Mouse (Mus musculus): ENCODE measurements around the gene Itpr3.

The Itpr3 gene

DNA sequence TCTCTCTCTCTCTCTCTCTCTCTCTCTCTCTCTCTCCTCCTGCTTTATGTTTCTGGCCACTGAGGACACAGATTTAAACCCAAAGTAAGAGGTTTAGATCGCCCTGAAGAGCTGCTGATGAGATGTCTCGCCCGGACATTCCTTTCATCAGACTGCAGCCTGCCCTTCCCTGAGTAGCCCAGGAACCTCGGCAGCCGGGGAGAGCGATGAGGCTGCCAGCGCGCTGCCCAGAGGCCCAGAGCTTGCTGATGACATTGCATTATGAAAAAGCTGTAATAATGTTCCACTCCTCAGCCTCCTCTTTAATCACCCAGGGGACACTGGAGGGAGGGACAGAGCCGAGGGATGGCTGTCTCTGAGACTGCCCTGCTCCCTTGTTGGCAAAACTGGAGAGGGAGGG is 83.2 kb downstream of the Itpr3 start:
- 76% methylated on average over 9 of the region's 9 CpGs for WGBS

GRCm38 (mm10) chr17:27141971-27142450 is 84.9 kb downstream of the Itpr3 start:
- 37% methylated on average over 10 of the region's 10 CpGs for WGBS

DNA sequence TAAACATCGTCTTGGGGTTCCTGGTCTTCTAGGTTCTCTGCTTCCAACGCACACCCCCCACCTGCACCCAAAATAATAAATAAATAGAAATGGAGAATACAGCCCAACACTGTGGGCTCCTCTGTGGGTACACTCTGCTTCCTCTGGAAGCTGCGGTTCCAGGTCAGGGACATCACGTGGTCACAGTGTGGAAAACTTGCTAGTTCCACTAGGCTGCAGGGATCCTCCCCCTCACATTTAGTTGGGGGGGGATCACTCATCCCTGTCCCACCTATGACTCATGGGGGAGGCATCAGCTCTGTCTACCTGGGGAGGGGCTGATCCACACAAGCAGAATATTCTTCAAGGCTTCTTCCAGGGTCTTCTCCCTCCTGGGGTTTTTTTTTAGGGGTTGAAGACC is 87.0 kb downstream of the Itpr3 start:
- WGBS, result 68% methylated on average over 4 of the region's 4 CpGs

DNA sequence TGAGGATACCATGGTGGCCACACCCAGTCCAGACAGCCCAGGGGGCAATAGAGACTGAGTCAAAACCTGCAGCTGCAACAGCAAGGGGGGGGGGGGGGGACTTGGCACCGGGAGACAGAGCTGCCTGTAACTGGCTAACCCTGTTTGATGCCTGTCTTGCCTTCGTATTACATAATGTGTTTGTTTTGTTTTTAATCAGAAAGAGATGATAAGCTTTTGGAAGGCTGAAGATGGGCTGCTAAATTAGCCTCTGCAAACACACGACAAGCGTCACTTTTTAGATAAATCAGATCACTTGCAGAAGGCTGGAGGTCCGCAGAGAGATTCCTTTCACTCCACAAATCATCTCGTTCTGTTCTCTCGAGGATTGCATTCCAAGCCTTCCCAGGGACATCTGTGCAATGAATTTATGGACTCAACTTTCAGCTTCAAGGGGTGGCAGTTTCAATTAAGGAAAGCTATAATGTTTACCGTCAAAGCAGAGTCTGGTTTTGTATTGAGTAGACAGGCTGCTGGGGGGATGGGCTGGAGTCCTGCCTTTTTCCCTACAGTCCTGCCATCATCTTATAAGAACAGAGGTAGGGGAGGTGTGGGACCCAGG is 89.3 kb downstream of the Itpr3 start:
- WGBS, result 27% methylated on average over 8 of the region's 8 CpGs

DNA sequence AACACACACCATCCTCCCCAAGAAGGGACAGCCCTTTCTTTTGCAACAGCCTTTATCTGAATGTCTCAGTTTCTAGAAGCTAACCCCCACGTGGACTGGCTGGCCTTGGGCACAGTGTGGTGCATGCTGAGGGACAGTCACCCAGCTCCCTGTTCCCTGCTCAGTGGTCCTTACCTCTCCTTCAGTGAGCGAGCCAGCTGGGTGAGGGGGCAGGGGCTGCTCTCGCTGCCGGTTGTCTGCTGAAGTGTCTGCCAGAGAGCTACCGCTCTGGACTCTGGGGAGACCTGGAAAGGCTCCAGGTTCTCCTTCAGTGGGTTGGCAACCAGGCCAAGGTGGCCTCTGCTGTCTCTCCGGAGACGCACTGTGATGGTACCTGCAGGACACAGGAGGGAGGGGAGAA is 93.8 kb downstream of the Itpr3 start:
- WGBS, result 47% methylated on average over 7 of the region's 7 CpGs

DNA sequence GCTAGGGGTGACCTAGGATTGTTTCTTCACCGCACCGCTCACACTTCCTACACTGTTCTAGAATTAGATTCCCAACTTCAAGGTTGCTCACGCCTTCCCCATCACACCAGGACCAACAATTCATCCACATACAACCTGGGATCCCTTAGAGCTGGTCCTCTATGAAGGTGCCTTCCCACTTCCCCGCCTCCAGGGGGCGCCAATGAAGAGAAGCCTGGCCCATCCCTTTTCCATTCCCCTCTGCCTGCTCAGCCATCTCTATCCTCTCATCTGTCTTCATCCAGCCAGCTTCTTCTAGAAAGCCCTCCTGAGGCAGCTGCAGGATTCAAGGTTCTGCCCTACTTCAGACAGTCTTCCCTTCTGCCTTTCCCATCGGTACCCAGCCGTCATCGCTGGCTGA is 94.3 kb downstream of the Itpr3 start:
- 69% methylated on average over 8 of the region's 8 CpGs for whole genome bisulfite sequencing

GRCm38 (mm10) chr17:27152976-27153723 is 96.0 kb downstream of the Itpr3 start:
- WGBS, result 69% methylated on average over 8 of the region's 8 CpGs

DNA sequence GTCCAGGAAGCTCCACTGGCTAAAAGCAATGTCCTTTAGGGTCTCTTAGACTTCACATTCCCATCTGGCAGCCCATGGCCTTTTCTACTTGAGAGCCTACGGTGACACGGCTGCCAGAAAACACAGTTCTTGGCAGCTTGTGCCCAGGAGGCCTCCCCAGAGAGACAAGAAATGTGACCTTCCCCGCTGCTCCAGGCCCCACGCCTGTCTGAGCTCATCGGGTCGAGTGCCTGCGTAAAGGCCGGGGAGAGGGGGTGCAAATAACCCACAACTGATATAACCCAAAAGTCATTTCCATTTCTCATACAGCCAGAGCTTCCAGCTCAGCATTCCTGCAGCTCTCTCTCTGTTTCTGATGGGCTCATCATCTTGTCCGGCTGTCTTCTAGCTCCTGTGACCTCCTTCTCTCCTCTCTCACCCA is 96.7 kb downstream of the Itpr3 start:
- 74% methylated on average over 9 of the region's 9 CpGs for WGBS

GRCm38 (mm10) chr17:27154256-27154655 is 97.2 kb downstream of the Itpr3 start:
- WGBS, result 63% methylated on average over 14 of the region's 14 CpGs

DNA sequence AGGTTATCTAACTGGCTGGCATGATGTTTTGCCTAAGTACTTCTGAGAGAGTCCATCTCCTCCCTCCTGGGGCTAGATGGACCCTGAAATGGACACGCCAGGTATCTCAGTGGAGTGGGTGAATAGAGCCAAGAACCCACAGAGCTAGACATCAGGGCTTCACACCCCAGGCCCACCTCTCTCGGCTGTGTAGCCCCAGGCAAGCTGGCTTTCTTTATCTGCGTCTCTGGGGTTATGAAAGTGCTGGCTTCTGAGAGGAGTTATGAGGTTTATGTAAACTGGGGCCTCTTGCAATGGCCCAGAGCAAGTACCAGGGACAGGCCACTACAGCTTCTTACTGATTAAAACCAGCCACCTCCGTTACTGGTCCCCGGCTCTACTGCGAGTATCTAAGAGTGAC is 97.8 kb downstream of the Itpr3 start:
- WGBS, result 88% methylated on average over 6 of the region's 6 CpGs

- 82% methylated on average over 8 of the region's 8 CpGs for WGBS
Observed at GRCm38 (mm10) chr17:27155752-27156151, 98.6 kb downstream of the Itpr3 start.

GRCm38 (mm10) chr17:27158439-27158838 is 101.3 kb downstream of the Itpr3 start:
- WGBS, result 94% methylated on average over 6 of the region's 6 CpGs

DNA sequence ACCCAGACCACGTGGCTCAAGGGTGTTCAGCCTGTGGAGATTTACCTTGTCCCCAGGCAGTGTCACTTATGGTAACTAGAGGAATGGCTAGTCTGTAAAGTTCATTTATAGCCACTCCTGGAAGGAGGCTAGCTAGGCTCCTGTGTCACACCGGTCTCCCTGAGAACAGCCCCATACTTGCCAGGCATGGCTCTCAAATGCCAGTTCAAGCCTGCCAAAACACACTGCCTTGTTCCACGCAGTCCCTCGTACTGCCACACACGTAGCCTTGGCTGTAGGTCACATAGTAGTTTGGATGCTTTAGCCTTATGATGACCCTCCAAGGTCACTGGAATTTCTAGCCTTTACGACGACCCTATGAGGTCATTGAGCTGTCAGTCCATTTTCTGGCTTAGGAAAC is 102.1 kb downstream of the Itpr3 start:
- WGBS, result 84% methylated on average over 7 of the region's 7 CpGs

DNA sequence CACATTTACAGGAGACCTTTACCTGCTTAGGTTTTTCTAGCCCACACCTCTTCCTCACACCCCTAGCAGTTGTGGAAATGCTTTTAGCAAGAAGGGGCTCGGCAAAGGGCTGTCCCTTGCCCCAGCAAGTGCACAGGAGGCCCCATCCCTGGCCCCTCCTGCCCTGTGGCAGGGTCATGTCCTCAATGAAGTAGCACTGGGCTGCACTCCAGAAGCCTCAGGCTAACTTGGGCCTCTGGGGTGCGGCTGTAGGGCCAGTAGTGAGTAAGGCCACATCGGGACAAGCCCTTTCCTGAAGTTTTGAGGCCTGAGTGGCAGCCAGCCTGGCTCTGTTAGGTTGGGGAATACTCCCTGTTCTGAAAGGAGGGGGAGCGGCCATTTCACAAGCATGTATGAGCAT is 103.8 kb downstream of the Itpr3 start:
- 79% methylated on average over 4 of the region's 4 CpGs for WGBS

GRCm38 (mm10) chr17:27165054-27165773 is 108.1 kb downstream of the Itpr3 start:
- WGBS, result 51% methylated on average over 8 of the region's 8 CpGs

- WGBS, result 86% methylated on average over 6 of the region's 6 CpGs
Observed at GRCm38 (mm10) chr17:27166901-27167300, 109.8 kb downstream of the Itpr3 start.

GRCm38 (mm10) chr17:27167545-27167944 is 110.4 kb downstream of the Itpr3 start, which contains the start of gene Ip6k3:
TSS of gene Ip6k3 (minus strand) at chr17:27167795.
- WGBS, result 43% methylated on average over 4 of the region's 4 CpGs

DNA sequence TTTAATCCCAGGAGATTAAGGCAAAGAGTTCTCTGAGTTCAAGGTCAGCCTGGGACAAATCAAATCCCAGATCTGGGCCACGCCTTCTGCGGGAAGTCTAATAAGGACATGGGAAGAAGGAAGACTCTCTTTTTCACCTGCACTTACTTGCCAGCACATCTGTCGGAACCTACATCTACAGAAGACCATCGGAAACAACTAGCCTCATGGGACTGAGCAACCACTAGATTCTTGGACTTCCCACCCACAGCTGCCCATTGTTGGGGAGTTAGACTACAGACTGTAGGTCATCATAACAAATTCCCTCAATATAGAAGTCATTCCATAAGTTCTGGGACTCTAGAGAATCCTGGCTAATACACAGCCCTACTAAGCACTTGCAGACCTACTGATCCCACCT is 111.5 kb downstream of the Itpr3 start:
- over 99% methylated on average over 4 of the region's 4 CpGs for WGBS

- 70% methylated on average over 11 of the region's 11 CpGs for WGBS
Observed at GRCm38 (mm10) chr17:27169952-27170695, 113.0 kb downstream of the Itpr3 start.

GRCm38 (mm10) chr17:27171121-27171520 is 114.0 kb downstream of the Itpr3 start:
- WGBS, result 75% methylated on average over 5 of the region's 5 CpGs

All from cerebral cortex, adult 2 months (tissue).